Mouse (Mus musculus): ENCODE measurements around the gene C1qtnf1.

- no peak for TF ChIP-seq CTCF (IDR thresholded peaks at IDR 0.05; ENCODE audit: low read depth)
- no peak for TF ChIP-seq EP300 (IDR thresholded peaks at IDR 0.05; ENCODE audit: low read depth)
These were observed 7.7 kb upstream of the C1qtnf1 start for GRCm38 (mm10) chr11:118420261-118420660.

Data from liver, embryonic 14.5 days (tissue).